Mouse (Mus musculus) v-Abl transformed pro-B cells (cell line): Measurements from ENCODE around the gene Casc3.

ENCODE experiments used
- in situ Hi-C, 2 experiments: fragments of 400-800 bp; cut with MboI; formaldehyde crosslinking; loops; one replicate each; pipeline ENCODE4 v1.15.1; 2025; ENCODE audit not compliant: unreplicated experiment in 2 of 2

Gene Casc3

DNA sequence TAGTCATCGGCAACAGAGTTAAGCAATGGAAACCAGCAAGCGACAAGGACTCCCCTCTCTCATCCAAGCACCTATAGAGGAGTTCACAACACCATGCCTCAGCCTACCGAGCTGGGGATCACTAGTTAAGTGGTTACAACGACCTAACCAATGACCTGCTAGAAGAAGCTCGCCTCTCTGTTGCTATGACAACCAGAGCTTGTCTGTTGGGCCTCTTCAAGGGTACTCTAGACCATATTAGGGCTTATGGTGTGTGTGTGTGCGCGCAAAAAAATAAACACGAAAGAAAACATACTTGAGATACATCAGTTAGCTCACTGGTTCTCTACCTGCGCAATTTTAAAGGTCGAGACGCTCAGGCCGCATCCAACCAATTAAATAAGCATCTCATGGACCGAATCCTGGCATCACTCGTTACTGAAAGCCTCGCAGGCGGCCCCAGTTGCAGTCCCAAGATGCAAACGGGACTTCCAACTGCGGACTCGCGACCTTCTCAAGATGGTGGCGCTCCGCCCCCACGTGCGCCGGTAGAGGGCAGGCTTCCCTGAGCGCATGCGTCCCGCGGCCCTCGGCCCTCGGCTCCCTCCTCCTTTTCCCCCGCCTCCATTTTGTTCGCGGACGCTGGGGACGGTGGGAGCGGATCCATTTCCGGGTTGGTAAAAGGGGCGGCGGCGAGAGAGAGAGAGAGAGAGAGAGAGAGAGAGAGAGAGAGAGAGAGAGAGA lies 58.5 kb downstream of the Casc3 start, which contains the start of gene Wipf2:
Gene Wipf2, plus strand, starts transcription at position 611 of the 723 bp plus-strand sequence.
- in situ Hi-C loops = loop anchor here (5.0 kb wide), 1 partner anchor 39 kb away; no protein-coding TSS in a partner anchor

DNA sequence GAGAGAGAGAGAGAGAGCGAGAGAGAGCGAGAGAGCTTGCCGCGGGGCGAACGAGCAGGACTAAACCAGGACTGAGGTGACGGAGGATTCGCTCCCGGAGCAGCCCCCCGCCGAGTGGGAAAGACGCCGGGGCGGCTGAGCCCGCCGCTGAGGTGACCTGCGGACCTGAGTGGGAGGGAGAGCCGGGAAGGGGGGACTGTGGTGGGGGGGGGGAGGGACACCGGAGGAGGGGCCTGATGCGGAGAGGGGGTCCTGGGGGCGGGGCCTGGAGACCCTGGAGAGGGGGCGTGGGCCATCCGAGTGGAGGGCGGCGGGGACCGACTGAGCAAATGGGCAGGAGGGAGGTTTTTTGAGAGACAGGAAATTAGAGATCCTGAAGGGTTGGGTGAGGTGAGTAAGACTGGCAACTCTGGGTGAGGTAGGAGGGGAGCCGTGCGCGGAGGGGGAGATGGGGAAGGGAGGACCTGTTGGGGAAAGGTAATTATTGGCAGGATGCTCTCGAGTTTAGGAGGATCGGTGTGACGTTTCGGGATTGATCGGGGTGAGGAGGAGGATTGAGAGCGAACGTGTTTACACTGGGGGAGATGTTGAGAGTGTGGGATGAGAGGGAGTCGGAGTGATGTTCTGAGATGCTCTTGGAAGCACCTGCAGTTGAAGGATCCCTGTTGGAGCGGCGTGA lies 59.2 kb downstream of the Casc3 start:
- in situ Hi-C loops = loop anchor here (5.0 kb wide), 1 partner anchor 38 kb away; no protein-coding TSS in a partner anchor

DNA sequence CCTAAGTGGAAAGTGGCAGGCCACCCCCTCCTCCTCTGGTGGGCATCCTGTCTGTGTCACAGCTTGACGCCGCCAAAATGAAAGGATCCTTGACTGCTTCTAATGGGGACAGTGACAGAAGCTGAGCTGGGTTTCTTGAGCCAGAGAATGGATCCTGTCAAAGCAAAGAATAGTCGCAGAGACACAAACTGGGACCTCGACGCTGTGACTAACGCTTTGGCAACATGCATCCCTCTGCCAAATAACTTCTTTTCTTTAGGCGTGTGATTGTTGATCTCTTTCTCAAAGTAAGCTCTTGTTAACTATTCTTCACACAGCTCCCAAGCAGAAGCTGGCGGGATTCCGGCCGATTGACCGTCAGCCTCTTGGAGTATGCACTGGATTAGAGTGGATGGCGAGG lies 62.6 kb downstream of the Casc3 start:
- in situ Hi-C loops = no loop called here

DNA sequence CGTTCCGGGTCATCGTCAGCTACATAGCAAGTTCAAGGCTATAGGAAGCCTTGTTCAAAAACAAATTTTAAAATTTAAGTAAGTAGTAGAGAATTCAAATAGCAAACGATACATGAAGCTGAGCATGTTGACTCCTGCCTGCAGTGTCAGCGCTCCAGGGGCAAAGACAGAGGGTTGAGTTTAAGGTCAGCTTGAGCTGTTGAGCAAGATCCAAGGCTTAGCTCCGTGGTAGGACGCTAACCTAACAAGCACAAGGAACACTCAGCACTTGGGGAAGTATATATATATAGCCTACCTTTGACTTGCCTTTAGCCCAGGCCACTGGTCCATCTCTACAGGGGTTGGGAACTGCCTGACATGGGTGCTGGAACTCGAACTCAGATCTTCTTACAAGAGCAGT lies 65.2 kb downstream of the Casc3 start:
- in situ Hi-C loops = no loop called here

DNA sequence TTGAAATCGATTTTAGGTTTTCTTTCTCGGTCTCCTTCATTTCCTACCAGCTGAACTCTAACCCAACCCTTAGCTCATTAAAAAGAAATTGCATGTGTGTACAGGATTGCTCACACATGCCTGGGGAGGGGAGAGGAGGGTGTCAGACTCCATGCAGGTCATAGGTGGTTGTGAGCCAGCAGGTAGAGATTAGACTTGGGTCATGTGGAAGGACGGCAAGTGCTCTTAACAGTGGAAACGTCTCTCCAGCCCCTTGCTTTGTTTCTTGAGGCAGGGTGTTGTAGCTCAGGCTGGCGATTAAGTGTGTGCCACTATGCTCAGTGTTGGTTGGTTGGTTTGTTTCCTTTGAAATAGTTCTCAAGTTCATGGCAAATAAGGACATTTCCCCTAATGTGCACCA lies 66.1 kb downstream of the Casc3 start:
- in situ Hi-C loops = no loop called here

DNA sequence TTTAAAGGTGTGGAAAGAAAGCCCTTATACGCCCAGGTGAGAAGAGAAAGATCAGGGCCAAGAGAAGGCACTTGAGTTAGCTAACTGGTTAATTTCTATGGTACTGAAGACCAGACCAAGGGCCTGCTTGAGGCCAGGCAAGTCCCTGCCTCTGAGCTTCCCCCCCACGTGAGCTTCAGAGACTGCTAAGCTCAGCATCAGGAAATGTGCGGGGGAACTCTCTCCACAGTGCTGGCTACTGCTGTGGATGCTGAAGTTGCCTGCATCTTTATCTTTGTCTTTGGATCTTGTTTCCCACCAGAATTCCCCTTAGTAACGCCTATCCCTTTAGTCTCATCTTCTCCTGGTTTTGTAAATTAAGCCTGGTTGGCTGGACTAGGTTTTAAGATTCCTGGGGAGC lies 66.7 kb downstream of the Casc3 start:
- in situ Hi-C loops = no loop called here

DNA sequence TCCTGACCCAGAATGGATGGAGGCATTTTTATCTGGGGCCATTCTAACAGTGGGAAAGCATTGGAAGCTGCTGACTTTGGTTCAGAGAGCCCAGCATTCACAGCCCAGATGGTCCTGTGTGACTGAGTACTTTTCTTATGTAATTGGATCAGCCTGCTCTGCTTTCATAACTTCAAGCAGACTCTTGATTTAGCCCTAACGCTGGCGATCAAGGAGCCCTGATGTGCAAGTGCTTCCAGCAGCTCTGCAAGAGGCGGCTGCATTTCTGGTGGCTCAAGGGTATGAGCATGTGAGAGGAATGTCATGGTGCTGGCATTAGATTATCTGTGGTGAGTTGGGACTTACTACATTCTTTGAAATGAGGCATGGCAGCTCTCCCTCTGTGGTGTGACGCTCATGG lies 67.3 kb downstream of the Casc3 start:
- in situ Hi-C loops = no loop called here

DNA sequence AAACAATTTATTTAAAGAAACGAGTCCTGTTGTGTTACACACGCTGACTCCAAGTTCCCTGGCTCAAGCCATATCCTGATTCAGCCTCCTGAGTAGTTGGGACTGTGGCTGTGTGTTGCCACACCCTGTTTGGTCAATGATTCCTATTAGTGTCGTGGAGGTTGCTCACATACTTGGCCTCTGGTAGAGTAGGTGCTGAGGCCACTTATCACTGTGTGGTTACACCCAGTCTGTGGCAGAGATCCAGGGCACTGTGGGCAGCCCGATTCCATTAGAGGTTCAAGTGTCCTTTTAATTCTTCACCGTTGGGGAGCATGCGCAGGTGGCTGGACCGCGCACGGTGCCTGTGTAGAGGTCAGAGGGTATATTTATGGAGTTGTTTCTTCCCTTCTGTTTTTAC lies 69.2 kb downstream of the Casc3 start:
- in situ Hi-C loops = no loop called here

DNA sequence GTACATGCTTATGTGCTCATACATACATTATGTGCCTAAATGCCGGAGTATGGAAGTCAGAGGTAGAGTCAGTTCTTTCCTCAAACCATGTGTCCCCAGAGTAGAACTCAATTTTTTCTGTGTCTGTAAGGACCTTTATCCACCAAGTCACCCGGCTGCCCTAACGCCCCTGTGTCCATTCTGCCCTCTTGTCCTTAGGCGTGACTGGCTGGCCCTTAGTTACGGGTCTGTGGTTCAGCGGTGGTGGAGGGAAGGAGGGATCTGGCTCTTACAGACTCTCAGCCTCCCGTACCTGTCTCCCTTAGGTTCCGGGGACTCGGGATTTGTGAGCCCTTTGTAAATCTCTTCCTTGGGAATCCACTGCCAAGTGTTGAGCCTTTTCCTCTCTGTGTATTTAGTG lies 72.3 kb downstream of the Casc3 start:
- in situ Hi-C loops = no loop called here
